Mouse (Mus musculus) megakaryocyte-erythroid progenitor cell, adult 5-6 weeks (primary cell): ENCODE data around the gene Ect2l. TPM values are rescaled to one million over a fixed set of nuclear protein-coding genes. Genes with fewer than 3 reads are reported as not detected.

Experiments used
- ATAC-seq: replicated peaks from 2 replicates; pipeline ENCODE4 v1.8.0; 2016; ENCODE audit warnings: mild to moderate bottlenecking, inconsistent platforms; ENCODE audit not compliant: severe bottlenecking, poor library complexity, low FRiP score, low TSS enrichment
- total RNA-seq, 2 experiments: library from RNA; stranded (forward) in 1 of 2; stranded (reverse) in 1 of 2; fragments of 200-1000, 215-1000 nt in 1 of 2; fragments of >200 nt in 1 of 2; fragmentation: Nextera tagmentation in 1 of 2; gene quantifications; 2 replicates each; pipeline ENCODE4 v1.2.3; 2014 to 2017

Gene Ect2l
- total RNA-seq (2014; fragmentation: Nextera tagmentation) (3.7 TPM in 1 of 2 replicates, not detected in the other), total RNA-seq (2017) (0.34 TPM in 1 of 2 replicates, not detected in the other)

GRCm38 (mm10) chr10:18210726-18211125 is at the start of gene Ect2l:
TSS of gene Ect2l (minus strand) at chr10:18210890.
- peak; percentile 98 for ATAC-seq

GRCm38 (mm10) chr10:18251345-18251744 is 40.7 kb upstream of the Ect2l start:
- no peak for ATAC-seq

- ATAC-seq, result no peak
Observed at GRCm38 (mm10) chr10:18243614-18244013, 32.9 kb upstream of the Ect2l start.

GRCm38 (mm10) chr10:18237191-18237590 is 26.5 kb upstream of the Ect2l start:
- ATAC-seq, result no peak

- ATAC-seq, result no peak
Observed at GRCm38 (mm10) chr10:18236328-18236927, 25.7 kb upstream of the Ect2l start.

- no peak for ATAC-seq
Observed at GRCm38 (mm10) chr10:18235402-18235747, 24.7 kb upstream of the Ect2l start.

GRCm38 (mm10) chr10:18234560-18235401 is 24.1 kb upstream of the Ect2l start, which contains the start of gene Ccdc28a:
TSS of gene Ccdc28a (minus strand) at chr10:18234998.
- peak; percentile 98 for ATAC-seq

- peak; percentile 53 for ATAC-seq
Observed at GRCm38 (mm10) chr10:18233891-18234290, 23.2 kb upstream of the Ect2l start.

GRCm38 (mm10) chr10:18224386-18224785 is 13.7 kb upstream of the Ect2l start:
- no peak for ATAC-seq

GRCm38 (mm10) chr10:18219351-18219750 is 8.7 kb upstream of the Ect2l start:
- no peak for ATAC-seq

- ATAC-seq, result no peak
Observed at GRCm38 (mm10) chr10:18214124-18214523, 3.4 kb upstream of the Ect2l start.

- ATAC-seq, result no peak
Observed at GRCm38 (mm10) chr10:18213373-18213772, 2.7 kb upstream of the Ect2l start.

GRCm38 (mm10) chr10:18210119-18210518 is 571 bp downstream of the Ect2l start:
- ATAC-seq, result no peak

- ATAC-seq, result no peak
Observed at GRCm38 (mm10) chr10:18204067-18204466, 6.6 kb downstream of the Ect2l start.

- no peak for ATAC-seq
Observed at GRCm38 (mm10) chr10:18202401-18202800, 8.3 kb downstream of the Ect2l start.

GRCm38 (mm10) chr10:18200656-18201055 is 10.0 kb downstream of the Ect2l start:
- ATAC-seq, result no peak

- ATAC-seq, result no peak
Observed at GRCm38 (mm10) chr10:18199919-18200318, 10.8 kb downstream of the Ect2l start.

- ATAC-seq, result no peak
Observed at GRCm38 (mm10) chr10:18198286-18199015, 12.2 kb downstream of the Ect2l start.

- ATAC-seq, result peak; percentile 92
Observed at GRCm38 (mm10) chr10:18197206-18197979, 13.3 kb downstream of the Ect2l start.
